Mouse (Mus musculus): ENCODE results near the gene Lrrc8d. TPM values are rescaled to one million over a fixed set of nuclear protein-coding genes. Genes with fewer than 3 reads are reported as not detected.

Lrrc8d gene
- polyA plus RNA-seq, 1 experiment: 0.09 TPM

GRCm38 (mm10) chr5:105776368-105776767 is 76.6 kb downstream of the Lrrc8d start:
- Histone ChIP-seq H3K27me3 (ENCODE audit: control insufficient read depth) (no peaks in the 10 kb centered on the region), H3K36me3 (ENCODE audit: control insufficient read depth) (no peaks in the 10 kb centered on the region; the same call in 1 of the 2 replicates), H3K9me3 (ENCODE audit: control insufficient read depth, low read length) (no peaks in the 10 kb centered on the region), H3K4me3 (replicated peaks) (no peak overlapping the region), H3K4me1 (ENCODE audit: control insufficient read depth) (peaks cover 5% of the 10 kb centered on the region; the same call in 1 of the 2 replicates)
- TF ChIP-seq GATA1 (IDR thresholded peaks at IDR 0.05; ENCODE audit: low read length) (no peak), TAL1 (IDR thresholded peaks at IDR 0.05; ENCODE audit: low read length) (no peak)

GRCm38 (mm10) chr5:105776978-105777593 is 77.3 kb downstream of the Lrrc8d start:
- Histone ChIP-seq H3K36me3 (ENCODE audit: control insufficient read depth) (no peaks in the 10 kb centered on the region; the same call in 1 of the 2 replicates), H3K4me3 (replicated peaks) (no peak overlapping the region), H3K9me3 (ENCODE audit: control insufficient read depth, low read length) (no peaks in the 10 kb centered on the region), H3K4me1 (ENCODE audit: control insufficient read depth) (peaks cover 5% of the 10 kb centered on the region; the same call in 1 of the 2 replicates), H3K27me3 (ENCODE audit: control insufficient read depth) (no peaks in the 10 kb centered on the region)
- TF ChIP-seq GATA1 (IDR thresholded peaks at IDR 0.05; ENCODE audit: low read length) (no peak), TAL1 (IDR thresholded peaks at IDR 0.05; ENCODE audit: low read length) (no peak)

- H3K4me1 ChIP-seq (ENCODE audit: control insufficient read depth): peaks cover 5% of the 10 kb centered on the region; the same call in 1 of the 2 replicates
Observed at GRCm38 (mm10) chr5:105777645-105778044, 77.9 kb downstream of the Lrrc8d start.

GRCm38 (mm10) chr5:105778189-105778588 is 78.4 kb downstream of the Lrrc8d start:
- Histone ChIP-seq H3K27me3 (ENCODE audit: control insufficient read depth) (no peaks in the 10 kb centered on the region), H3K4me3 (replicated peaks) (no peak overlapping the region), H3K4me1 (ENCODE audit: control insufficient read depth) (0 out of 2 replicates have a peak, but pooled peaks cover 5% of the 10 kb centered on the region), H3K9me3 (ENCODE audit: control insufficient read depth, low read length) (no peaks in the 10 kb centered on the region), H3K36me3 (ENCODE audit: control insufficient read depth) (no peaks in the 10 kb centered on the region; the same call in 1 of the 2 replicates)
- TF ChIP-seq TAL1 (IDR thresholded peaks at IDR 0.05; ENCODE audit: low read length) (no peak), GATA1 (IDR thresholded peaks at IDR 0.05; ENCODE audit: low read length) (no peak)

More at GRCm38 (mm10) chr5:105777645-105778044, 77.9 kb downstream of the Lrrc8d start:
- H3K9me3 ChIP-seq (ENCODE audit: control insufficient read depth, low read length): no peaks in the 10 kb centered on the region
- TF ChIP-seq GATA1 (IDR thresholded peaks at IDR 0.05; ENCODE audit: low read length): no peak
- TF ChIP-seq TAL1 (IDR thresholded peaks at IDR 0.05; ENCODE audit: low read length): no peak
- no peak overlapping the region for H3K4me3 ChIP-seq (replicated peaks)
- no peaks in the 10 kb centered on the region for H3K27me3 ChIP-seq (ENCODE audit: control insufficient read depth)
- no peaks in the 10 kb centered on the region; the same call in 1 of the 2 replicates for H3K36me3 ChIP-seq (ENCODE audit: control insufficient read depth)

GRCm38 (mm10) chr5:105778723-105779122 is 79.0 kb downstream of the Lrrc8d start:
- H3K9me3 ChIP-seq (ENCODE audit: control insufficient read depth, low read length): no peaks in the 10 kb centered on the region
- H3K4me1 ChIP-seq (ENCODE audit: control insufficient read depth): 0 out of 2 replicates have a peak, but pooled peaks cover 5% of the 10 kb centered on the region
- no peaks in the 10 kb centered on the region; the same call in 1 of the 2 replicates for H3K36me3 ChIP-seq (ENCODE audit: control insufficient read depth)
- TF ChIP-seq GATA1 (IDR thresholded peaks at IDR 0.05; ENCODE audit: low read length) (no peak), TAL1 (IDR thresholded peaks at IDR 0.05; ENCODE audit: low read length) (no peak)
- no peak overlapping the region for H3K4me3 ChIP-seq (replicated peaks)
- no peaks in the 10 kb centered on the region for H3K27me3 ChIP-seq (ENCODE audit: control insufficient read depth)

GRCm38 (mm10) chr5:105779331-105779730 is 79.6 kb downstream of the Lrrc8d start:
- Histone ChIP-seq H3K4me3 (replicated peaks) (no peak overlapping the region), H3K4me1 (ENCODE audit: control insufficient read depth) (0 out of 2 replicates have a peak, but pooled peaks cover 5% of the 10 kb centered on the region), H3K27me3 (ENCODE audit: control insufficient read depth) (no peaks in the 10 kb centered on the region), H3K36me3 (ENCODE audit: control insufficient read depth) (no peaks in the 10 kb centered on the region; the same call in 1 of the 2 replicates), H3K9me3 (ENCODE audit: control insufficient read depth, low read length) (no peaks in the 10 kb centered on the region)
- no peak for TF ChIP-seq GATA1 (IDR thresholded peaks at IDR 0.05; ENCODE audit: low read length)
- TF ChIP-seq TAL1 (IDR thresholded peaks at IDR 0.05; ENCODE audit: low read length): no peak

GRCm38 (mm10) chr5:105783848-105784247 is 84.1 kb downstream of the Lrrc8d start:
- Histone ChIP-seq H3K4me1 (ENCODE audit: control insufficient read depth) (no peaks in the 10 kb centered on the region), H3K27me3 (ENCODE audit: control insufficient read depth) (no peaks in the 10 kb centered on the region), H3K4me3 (replicated peaks) (no peak overlapping the region)

GRCm38 (mm10) chr5:105784724-105785123 is 85.0 kb downstream of the Lrrc8d start:
- Histone ChIP-seq H3K4me1 (ENCODE audit: control insufficient read depth) (peaks cover 2% of the 10 kb centered on the region), H3K27me3 (ENCODE audit: control insufficient read depth) (no peaks in the 10 kb centered on the region), H3K36me3 (ENCODE audit: control insufficient read depth) (no peaks in the 10 kb centered on the region), H3K9me3 (ENCODE audit: control insufficient read depth, low read length) (no peaks in the 10 kb centered on the region), H3K4me3 (replicated peaks) (no peak overlapping the region)
- TF ChIP-seq TAL1 (IDR thresholded peaks at IDR 0.05; ENCODE audit: low read length) (no peak), GATA1 (IDR thresholded peaks at IDR 0.05; ENCODE audit: low read length) (no peak)

More at GRCm38 (mm10) chr5:105783848-105784247, 84.1 kb downstream of the Lrrc8d start:
- Histone ChIP-seq H3K36me3 (ENCODE audit: control insufficient read depth) (no peaks in the 10 kb centered on the region), H3K9me3 (ENCODE audit: control insufficient read depth, low read length) (no peaks in the 10 kb centered on the region)
- no peak for TF ChIP-seq GATA1 (IDR thresholded peaks at IDR 0.05; ENCODE audit: low read length)
- TF ChIP-seq TAL1 (IDR thresholded peaks at IDR 0.05; ENCODE audit: low read length): no peak

GRCm38 (mm10) chr5:105787577-105787976 is 87.8 kb downstream of the Lrrc8d start:
- TF ChIP-seq TAL1 (IDR thresholded peaks at IDR 0.05; ENCODE audit: low read length) (no peak), GATA1 (IDR thresholded peaks at IDR 0.05; ENCODE audit: low read length) (no peak)
- H3K4me1 ChIP-seq (ENCODE audit: control insufficient read depth): peaks cover 2% of the 10 kb centered on the region

More at GRCm38 (mm10) chr5:105787577-105787976, 87.8 kb downstream of the Lrrc8d start:
- H3K4me3 ChIP-seq (replicated peaks): no peak overlapping the region
- H3K36me3 ChIP-seq (ENCODE audit: control insufficient read depth): no peaks in the 10 kb centered on the region
- H3K27me3 ChIP-seq (ENCODE audit: control insufficient read depth): no peaks in the 10 kb centered on the region
- no peaks in the 10 kb centered on the region for H3K9me3 ChIP-seq (ENCODE audit: control insufficient read depth, low read length)
